Mouse (Mus musculus) kidney, embryonic 16.5 days (tissue): ENCODE measurements at regions not wholly inside any gene's neighbourhood (a gene's known extent, or its start where the extent isn't known, plus 50 kb on each side); places are given as distances from the start of the nearest gene placed in this dataset.

ENCODE experiments used
- ATAC-seq: fragments of 200-750 bp; cut with Nextera tagmentation; 2 replicates; pipeline ENCODE4 v1.8.0; 2017; ENCODE audit warnings: moderate TSS enrichment; ENCODE audit not compliant: low FRiP score, low TSS enrichment
- H3K27ac ChIP-seq: fragments of 300-500 bp; sonication (generic); 2 replicates; pipeline ENCODE4 v1.5.1; 2014; ENCODE audit warnings: low read length
- H3K27me3 ChIP-seq: fragments of 300-500 bp; sonication (generic); 2 replicates; pipeline ENCODE4 v1.6.1; 2014; ENCODE audit warnings: low read length, control low read depth, mixed read lengths; ENCODE audit not compliant: insufficient read depth
- H3K36me3 ChIP-seq: fragments of 300-500 bp; sonication (generic); 2 replicates; pipeline ENCODE4 v1.6.1; 2014; ENCODE audit warnings: low read length, control low read depth, mixed read lengths; ENCODE audit not compliant: insufficient read depth
- H3K4me1 ChIP-seq: fragments of 300-500 bp; sonication (generic); 2 replicates; pipeline ENCODE4 v1.6.1; 2014; ENCODE audit warnings: low read length, control low read depth, mixed read lengths; ENCODE audit not compliant: insufficient read depth
- H3K4me2 ChIP-seq: fragments of 300-500 bp; sonication (generic); replicated peaks from 2 replicates; pipeline ENCODE4 v1.6.1; 2014; ENCODE audit warnings: low read depth, low read length
- H3K4me3 ChIP-seq: fragments of 300-500 bp; sonication (generic); 2 replicates; pipeline ENCODE4 v1.5.1; 2014; ENCODE audit warnings: mild to moderate bottlenecking, low read length
- H3K9ac ChIP-seq: fragments of 300-500 bp; sonication (generic); replicated peaks from 2 replicates; pipeline ENCODE4 v1.6.1; 2014; ENCODE audit warnings: low read length
- H3K9me3 ChIP-seq: fragments of 300-500 bp; sonication (generic); 2 replicates; pipeline ENCODE4 v1.6.1; 2016; ENCODE audit warnings: low read length, control low read depth
- WGBS: fragments of 180-500 bp; shearing (Covaris S2); extraction: QIAGEN DNeasy Blood & Tissue Kit; methylation state at CpG from one replicate; pipeline ENCODE4 v1.1.7; 2014; 5-methylcytosine and 5-hydroxymethylcytosine counted together

GRCm38 (mm10) chr13:113435117-113435516, 142.2 kb downstream of the BC067074 start:
- WGBS, result 58% methylated on average over 4 of the region's 4 CpGs
- Histone ChIP-seq H3K27ac (no peak overlapping the region), H3K4me3 (no peak overlapping the region), H3K4me2 (no peak overlapping the region), H3K27me3 (no peaks in the 10 kb centered on the region), H3K36me3 (no peaks in the 10 kb centered on the region), H3K9ac (no peak overlapping the region), H3K4me1 (peaks cover 11% of the 10 kb centered on the region), H3K9me3 (no peaks in the 10 kb centered on the region)
- no peak for ATAC-seq

- Histone ChIP-seq H3K9me3 (no peaks in the 10 kb centered on the region), H3K4me3 (no peak overlapping the region), H3K4me1 (no peaks in the 10 kb centered on the region), H3K4me2 (no peak overlapping the region), H3K27me3 (no peaks in the 10 kb centered on the region), H3K36me3 (no peaks in the 10 kb centered on the region), H3K9ac (no peak overlapping the region), H3K27ac (no peak overlapping the region)
- 71% methylated on average over 5 of the region's 5 CpGs for WGBS
- ATAC-seq, result no peak
Observed at GRCm38 (mm10) chr13:113433456-113433855, 140.5 kb downstream of the BC067074 start.

GRCm38 (mm10) chr13:113429615-113430014, 136.7 kb downstream of the BC067074 start:
- no peak overlapping the region for H3K4me3 ChIP-seq
- no peak for ATAC-seq
- no peaks in the 10 kb centered on the region for H3K36me3 ChIP-seq
- H3K27ac ChIP-seq, result no peak overlapping the region
- H3K27me3 ChIP-seq, result no peaks in the 10 kb centered on the region
- H3K9ac ChIP-seq, result no peak overlapping the region
- H3K4me1 ChIP-seq, result no peaks in the 10 kb centered on the region
- WGBS, result 44% methylated on average over 3 of the region's 3 CpGs
- H3K4me2 ChIP-seq, result no peak overlapping the region
- no peaks in the 10 kb centered on the region for H3K9me3 ChIP-seq
